Mouse (Mus musculus) erythroid progenitor cell, adult 5-6 weeks (primary cell): ENCODE data around the gene Flt1. TPM values are rescaled to one million over a fixed set of nuclear protein-coding genes. Genes with fewer than 3 reads are reported as not detected.

ENCODE experiments used
- ATAC-seq: replicated peaks from 2 replicates; pipeline ENCODE4 v1.8.0; 2016; ENCODE audit warnings: moderate number of reproducible peaks, mild to moderate bottlenecking, moderate TSS enrichment, inconsistent platforms; ENCODE audit not compliant: poor library complexity, low FRiP score, severe bottlenecking
- total RNA-seq, 2 experiments: library from RNA; stranded (forward) in 1 of 2; stranded (reverse) in 1 of 2; fragments of 150-400 nt in 1 of 2; fragments of 186-747, 209-891 nt in 1 of 2; gene quantifications; 2 replicates each; pipeline versions ENCODE4 v1.2.3 to v1.2.4; 2015 to 2017; ENCODE audit warnings: low replicate concordance in 2 of 2

Flt1 gene
- total RNA-seq, 2 experiments from 2014 or later, result not detected

DNA sequence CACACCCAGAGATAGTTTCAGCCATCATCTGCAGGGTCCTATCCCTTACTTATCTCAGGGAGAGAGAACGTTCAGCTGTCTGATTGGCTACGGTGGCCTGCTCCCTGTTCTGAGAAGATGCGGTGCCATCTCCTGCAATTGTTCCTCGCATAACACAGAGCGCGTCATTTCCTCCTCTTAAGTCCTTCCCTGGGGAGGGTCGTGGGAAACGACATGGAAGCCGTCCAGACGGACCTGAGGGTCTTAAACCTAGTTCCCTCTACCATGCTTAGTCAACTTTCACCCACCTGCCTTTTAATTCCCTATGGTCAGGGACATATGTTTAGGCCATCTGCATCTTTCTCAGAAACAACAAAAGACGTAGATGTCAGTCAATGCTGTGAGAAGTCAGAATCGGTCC, 46.5 kb downstream of the Flt1 start:
- ATAC-seq, result no peak

DNA sequence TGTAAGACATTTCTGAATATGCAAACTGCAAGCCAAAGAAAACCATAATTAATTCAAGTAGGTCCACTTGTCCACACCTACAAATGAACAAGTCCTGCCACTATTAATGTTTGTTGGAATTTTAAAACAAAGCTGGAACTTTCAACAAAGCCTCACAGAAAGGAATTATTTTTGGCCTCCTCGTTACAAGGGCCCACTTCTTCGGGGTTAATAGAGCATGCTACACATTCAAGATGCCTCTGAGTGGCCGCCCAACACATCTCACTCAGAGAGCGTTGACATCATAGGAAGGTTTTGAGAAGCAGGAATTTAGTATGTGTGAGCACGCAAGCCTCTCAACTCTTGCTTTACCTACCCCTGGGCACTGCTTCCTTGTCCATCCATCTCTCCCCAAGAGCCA, 50.0 kb downstream of the Flt1 start:
- ATAC-seq, result no peak

DNA sequence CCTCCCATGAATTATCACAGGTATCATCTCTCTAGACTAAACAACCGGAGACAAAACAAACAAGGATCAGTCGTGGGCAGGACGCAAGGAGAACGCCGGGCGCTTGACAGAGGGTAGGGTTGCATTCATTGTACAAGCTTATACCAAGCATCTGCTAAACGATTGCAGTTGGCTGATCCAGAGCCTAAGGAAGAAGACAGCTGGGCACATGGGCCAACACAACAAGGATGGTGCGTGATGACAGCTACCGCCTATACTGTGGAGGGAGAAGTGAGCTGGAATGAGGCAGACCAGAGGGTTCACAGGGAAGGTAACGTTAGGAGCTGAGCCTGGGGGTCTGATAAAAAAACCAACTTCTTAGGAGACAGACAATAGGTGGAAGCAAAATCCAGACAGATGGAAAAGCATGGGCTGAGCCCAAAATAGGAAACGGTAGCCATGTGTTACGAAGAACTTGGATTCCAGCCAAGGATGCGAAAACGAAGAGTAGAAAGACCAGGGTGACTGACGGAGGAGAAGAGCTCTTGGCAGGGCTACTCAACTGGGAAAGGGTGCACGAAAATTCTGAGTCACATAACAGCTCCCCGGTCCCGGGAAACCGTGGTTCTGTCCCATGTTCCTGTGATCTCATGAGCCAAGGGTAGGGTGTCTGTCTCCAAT, 53.9 kb downstream of the Flt1 start:
- ATAC-seq, result no peak

DNA sequence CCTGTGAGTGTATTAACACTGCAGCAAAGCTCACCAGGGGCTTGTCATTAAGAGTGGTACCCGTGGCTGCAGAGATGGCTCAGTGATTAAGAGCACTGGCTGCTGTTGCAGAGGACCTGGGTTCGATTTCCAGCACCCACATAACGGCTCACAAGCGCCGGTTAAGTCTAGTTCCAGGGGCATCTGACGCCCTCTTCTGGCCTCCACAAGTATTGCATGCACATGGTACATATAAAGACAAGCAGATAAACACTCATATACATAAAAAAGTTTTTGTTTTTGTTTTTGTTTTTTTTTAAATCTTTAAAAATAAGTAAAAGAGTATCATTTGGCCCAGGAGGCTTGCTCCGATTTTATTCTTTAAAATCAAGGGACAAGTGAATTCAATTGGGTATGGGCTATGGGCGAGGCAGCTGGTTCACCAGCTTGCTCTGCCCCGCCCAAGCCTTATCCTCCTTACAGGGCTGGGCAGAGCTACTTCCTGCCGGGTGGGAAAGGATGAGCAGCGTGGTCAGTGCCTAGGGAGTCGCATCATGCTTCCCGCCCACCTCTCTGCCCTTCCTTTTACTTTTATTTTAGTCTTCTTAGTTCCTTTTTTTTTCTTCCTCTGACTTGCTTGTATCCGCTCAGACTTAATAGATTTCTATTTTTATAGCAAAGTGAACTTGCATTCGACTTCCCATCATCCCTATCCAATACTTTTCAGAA, 57.0 kb downstream of the Flt1 start:
- ATAC-seq, result no peak

DNA sequence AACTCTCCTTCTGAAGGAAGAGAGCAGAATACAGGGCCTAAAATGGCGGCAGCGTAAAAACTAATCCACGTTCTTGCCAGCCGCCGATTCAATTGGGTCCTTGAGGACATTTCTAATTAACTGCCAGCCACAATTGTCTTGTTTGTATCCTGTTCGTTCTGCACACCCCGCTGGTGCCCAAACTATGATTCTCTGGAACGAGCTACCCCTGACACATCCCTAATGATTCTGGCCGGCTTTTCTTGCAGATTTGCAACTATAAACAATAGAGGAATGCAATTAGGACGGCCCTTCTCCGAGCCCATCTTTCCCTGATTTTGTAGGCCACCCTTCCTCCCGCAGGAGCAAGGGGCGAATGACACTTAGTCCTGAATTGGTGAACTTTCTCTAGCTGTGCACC, 59.9 kb downstream of the Flt1 start:
- ATAC-seq, result no peak

DNA sequence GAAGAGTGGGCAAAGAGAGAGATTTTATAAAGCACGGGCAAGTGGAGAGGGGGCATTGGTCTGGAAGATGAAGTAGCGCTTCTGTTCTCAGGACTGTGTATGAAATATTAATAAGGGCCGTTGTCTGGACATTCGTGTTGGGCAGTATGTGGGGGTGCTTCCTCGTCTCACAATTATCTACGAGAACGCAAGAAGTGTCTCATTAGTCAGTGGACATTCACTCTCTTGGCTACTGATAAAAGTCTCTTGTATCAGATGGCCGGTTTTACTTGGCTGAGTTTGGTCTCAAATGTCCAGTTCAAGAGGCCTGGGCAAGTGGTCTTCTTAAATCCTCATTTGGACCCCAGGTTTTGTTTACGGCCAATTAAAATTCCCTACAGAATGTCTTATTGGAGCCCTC, 60.4 kb downstream of the Flt1 start:
- ATAC-seq, result no peak

DNA sequence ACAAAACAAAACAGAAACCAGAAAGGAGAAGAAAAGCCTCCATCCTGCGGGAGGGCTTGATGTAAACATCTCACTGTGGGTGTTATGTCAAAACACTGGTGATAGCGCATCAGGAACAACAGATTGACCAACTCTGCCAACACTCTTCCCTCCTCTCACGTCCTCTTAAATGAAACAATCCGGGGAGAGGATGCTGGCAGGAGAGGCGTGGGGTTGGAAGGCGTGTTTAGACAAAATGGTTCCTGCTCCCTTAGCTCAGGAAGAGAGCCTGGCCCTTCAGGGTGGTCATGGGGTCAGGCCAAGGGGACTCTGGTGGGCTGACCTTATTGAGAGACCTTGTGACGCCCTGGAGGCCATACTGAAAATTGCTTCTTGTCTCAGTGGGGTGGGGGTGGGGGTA, 65.9 kb downstream of the Flt1 start:
- ATAC-seq, result no peak

DNA sequence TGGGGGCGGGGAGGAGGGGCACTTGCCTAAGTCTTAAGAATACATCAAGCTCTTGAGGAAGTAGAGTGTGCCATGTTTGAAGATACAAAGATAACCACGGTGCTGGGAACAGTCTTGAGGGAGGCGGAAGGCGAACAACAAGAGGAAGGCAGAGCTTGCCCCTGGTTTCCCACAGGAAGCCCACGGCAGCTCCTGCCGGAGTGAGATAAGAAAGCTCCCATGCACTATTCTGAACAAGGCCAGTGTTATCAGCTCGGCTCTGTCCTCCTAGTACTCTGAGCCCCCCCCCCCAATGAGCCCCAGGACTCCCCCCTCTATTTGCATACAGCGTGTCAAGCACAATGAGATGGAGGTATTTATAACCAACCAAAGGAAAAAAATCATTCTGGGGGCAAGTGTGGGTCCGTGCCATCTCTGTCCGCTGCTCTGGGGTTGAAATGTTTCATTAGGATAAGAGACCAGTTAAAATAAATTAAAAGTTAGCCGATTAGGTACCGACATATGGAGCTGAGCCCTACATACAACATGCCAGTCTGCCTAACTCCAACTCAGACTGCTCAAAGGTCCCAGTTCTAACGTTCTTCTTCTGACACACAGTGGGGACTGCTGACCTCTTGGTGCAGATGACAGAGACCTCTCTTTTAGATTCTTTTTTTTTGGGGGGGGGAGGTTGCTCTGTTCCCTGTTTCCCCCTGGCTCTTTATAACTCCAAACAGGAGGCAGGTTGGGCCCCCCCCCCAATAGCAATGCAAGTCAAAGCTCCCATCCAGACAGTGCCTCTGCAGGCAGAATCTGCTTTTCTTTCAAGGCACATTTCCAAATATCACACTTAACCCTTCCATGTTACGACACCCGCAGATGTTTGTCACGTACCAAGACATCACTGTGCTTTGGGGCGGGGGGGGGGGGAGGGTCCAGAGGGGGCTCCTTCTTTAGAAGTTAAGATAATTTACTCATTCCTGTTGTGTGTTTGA, 67.6 kb downstream of the Flt1 start:
- no peak for ATAC-seq

DNA sequence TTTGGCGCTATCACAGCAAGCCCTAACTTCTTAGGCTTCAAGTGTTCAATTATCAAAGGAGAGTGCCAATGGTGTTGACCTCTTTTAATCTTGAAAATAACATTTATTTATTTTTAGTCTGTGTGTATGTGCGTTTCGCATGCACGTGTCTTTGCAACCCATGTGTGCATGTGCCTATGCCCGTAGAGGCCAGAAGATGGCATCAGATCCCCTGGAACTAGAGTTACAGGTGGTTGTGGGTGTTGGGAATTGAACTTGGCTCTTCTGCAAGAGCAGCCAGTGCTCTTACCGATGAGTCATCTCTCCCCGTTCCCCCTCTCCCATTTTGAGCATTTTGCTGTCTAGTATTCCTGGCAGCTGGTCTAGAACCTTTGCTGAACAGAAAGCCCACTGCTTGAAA, 70.0 kb downstream of the Flt1 start:
- ATAC-seq, result no peak

DNA sequence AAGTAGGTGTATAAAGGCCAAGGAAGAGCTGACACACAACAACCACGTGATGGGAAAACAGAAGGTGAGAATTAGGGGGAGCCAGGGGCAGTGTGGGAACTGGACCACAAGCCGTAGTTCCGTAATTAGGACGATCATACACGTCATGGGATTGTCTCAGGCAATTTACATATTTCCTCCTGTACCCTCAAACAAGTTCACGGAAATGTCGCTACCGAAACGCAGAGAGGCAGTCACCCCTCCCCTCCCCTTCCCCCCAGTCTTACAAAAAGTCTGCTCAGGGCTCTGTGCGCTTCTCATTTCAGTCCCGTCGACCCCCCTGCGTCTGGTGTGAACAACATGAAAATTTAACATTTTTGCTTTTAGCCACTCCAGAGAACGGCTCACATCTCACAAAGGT, 74.6 kb downstream of the Flt1 start:
- ATAC-seq, result no peak

DNA sequence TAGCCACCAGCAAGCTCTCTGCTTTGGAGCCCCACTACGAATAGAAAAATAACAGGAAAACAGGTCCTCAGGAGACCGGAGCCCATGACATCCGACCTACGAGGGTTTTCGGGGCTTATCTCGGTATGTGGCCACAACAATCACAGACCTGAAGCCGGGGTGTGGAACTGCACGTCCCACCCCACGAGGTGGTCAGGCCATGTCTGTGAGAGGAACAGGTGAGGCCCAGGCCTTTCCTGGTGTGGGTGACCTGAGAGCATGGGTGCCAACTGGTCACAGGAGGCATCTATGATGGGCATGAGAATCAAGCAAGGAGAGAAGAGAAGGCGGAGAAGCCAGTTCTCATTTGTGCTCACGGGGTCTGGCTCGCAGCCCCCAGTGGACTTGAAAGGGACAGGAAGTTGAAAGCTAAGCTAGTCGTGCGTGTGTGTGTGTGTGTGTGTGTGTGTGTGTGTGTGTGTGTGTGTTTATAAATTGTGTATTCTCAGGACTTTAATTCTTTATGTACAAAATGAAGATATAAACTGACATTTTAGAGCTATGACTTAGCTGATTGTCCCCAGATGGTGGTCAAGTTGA, 79.4 kb downstream of the Flt1 start:
- ATAC-seq, result no peak

DNA sequence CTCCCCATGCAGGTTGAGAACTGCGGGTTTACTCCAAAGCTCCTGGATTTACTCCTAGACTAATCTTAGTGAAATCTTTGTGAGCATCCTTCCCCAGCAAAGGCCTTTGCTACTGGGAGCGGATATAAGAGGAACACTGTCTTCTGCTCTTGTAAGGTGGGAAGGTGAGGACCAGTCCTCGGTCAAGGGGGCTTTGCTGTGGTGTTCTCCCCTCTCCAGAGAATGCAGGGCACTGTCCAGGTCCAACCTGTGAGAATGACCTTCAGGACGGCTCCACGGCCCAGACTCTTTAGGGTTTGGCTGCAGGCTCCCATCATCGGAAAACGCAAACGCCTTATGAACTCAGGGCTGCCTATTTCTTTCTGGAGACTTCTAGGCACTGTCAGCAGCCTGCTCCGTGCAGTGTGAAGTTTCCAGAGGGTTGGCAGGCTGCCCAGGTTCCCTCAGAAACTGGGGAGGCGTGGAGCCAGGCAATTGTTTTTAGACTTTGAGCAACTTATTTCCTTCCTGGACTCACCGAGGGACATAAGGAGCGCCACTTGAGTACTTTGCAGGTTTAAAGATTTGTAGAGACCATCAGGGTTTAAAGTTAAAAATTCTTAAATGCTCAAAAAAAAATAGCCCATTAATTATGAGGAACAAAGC, 80.7 kb downstream of the Flt1 start:
- ATAC-seq, result no peak

DNA sequence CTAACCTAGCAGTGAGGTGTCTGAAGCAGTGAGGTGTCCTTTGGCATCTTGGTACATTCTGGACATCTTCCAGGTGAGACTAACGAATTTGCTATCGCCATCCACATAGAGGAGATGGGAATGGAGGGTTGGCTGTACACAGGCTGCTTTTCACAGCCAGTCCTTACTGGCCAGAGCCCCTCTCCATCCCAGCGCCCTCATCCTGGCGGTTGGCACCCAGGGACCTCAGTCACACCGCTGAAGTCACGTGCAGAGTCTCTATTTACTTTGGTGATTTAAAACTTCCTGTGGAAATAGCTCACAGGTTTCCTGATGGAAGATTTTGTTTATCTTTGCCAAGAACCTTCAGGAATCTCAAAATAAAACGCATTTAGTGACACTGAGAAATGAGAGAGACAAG, 84.4 kb downstream of the Flt1 start:
- no peak for ATAC-seq

DNA sequence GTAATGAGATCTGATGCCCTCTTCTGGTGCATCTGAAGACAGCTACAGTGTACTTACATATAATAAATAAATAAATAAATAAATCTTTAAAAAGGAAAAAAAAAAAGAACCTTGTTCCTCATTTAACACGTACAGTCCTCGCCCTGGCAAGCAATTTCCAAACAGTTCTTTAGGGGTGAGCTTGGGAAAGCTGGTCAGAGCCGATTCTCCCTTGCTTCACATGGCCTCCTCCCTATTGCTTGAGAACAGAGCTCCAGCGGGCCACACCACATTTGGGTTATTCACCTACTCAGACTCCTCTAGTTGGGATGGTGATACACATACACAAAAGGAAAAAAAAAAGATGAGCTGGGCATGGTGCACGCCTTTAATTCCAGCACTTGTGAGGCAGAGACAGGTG, 85.9 kb downstream of the Flt1 start:
- ATAC-seq, result no peak

DNA sequence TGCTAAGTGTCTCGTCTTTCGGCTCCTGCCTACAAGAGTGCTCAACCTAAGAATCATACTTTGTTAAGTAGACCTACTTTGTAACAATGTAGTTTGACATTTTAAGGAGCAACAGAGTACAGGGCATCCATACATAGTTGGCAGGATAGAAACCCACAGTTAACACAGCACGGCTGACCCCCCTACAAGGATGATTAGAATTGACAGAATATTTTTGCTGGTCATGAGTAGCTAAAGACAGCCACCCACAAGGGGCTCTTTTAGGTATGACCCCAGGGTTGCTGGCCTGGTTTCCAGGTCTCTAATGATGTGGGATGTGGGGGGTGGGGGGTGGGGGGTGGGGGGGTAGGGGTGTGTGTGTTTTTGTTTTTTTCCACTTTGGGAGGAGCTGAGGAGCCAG, 89.1 kb downstream of the Flt1 start:
- ATAC-seq, result no peak

DNA sequence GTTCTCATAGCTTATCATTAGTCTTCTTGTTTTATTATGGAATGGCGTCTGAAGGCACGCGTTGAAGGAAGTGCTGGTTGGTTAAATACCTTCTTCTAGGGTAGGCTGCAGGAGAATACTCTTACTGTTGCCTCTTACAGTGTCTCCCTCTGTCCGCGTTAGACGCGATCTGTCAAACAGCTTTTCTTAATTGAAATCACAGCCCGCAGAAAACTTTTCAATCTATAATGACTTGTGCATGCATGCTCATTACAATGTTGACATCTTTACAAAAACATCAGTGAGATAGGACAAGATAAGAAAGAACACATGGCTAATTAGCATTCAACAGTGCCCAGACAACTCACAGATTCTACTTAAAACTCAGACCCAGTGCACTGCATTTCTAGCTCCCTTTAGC, 89.9 kb downstream of the Flt1 start:
- no peak for ATAC-seq

DNA sequence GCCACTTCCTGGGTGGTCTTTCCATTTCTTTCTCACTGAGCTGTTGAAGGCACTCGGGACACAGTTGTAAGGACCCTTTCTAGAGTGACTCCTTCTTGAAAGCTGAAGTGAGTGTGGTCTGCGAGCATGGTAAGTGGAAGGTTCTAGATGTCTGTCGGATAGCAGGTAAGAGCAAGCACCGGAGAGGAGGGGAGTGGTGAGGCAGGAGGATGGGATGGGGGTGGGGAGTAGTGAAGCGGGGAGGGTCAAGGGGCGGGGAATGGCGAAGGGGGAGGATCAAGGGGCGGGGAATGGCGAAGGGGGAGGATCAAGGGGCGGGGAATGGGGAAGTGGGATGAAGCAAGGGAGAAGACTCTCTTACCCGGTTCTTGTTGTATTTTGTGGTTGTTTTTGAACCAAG, 91.8 kb downstream of the Flt1 start:
- ATAC-seq, result no peak

DNA sequence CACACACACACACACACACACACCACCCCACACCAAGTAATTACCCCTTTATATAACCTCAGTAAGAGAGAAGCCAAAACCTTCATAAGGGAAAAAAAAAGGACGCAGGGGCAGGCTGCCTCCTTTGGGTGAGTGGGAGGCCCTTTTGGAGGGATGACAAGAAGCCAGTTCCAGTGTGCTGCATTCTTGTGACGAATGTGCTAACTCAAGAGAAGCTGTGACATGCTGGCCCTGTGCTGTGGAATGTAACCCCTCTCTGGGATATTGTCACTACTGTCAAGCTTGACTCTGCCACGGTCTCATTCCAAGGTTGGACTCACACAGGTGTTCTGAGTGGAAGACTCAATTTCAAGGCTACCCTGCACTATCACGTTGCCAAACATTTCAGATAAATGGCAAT, 93.1 kb downstream of the Flt1 start:
- ATAC-seq, result no peak

DNA sequence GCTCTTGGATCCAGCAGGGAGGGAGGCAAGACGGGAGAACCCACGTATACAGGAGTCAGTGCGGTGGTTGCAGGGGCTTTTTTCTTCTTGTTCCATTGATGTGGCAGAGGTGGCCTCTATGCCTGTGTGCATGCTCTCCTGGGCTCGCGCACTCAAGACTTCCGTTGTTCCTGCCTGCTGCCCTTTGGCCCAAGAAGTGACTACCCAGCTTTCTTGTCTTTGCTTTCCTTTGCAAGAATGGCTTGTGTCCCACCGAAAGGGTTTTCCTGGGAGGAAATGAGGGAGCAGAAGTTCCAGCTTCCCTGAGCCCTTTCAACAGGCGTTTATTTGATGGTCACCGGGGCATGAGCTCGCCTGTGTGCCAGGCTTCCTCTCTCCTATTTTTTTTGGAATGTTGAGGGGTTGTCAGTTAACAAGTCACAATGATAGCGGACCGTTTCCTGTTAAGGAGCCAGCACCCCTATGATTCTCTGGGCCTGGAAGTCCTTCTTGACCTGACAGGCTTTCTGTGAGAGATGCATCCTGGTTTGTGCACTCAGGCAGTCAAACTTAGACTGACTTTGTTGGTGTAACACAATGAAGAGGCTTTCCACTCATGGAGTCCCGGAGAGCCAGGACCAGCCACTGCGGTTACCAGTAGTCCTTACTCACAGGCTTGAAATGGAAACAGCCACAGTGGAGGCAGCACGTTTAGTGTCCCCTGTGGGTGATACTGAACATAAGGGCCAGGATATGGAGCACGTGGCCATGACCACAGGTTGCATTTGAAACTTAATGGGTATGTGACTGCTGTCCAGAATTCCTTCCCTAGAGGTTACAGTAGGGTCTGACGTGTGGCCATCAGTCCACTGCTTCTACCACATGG, 95.2 kb downstream of the Flt1 start:
- ATAC-seq, result no peak
